Mouse (Mus musculus) CH12.LX (cell line): ENCODE data around the gene Ssx2ip. TPM values are rescaled to one million over a fixed set of nuclear protein-coding genes. Genes with fewer than 3 reads are reported as not detected.
A peak's percentile ranks its signal among the peaks of the same experiment; 100 is the strongest.

Source experiments
- DNase-seq: peaks from one replicate; pipeline ENCODE4 v3.0.0-alpha.2; 2013; ENCODE audit errors: extremely low read depth
- H3K27ac ChIP-seq: 2 replicates; pipeline ENCODE4 v1.5.1; 2012; ENCODE audit warnings: low read depth, mild to moderate bottlenecking, control low read depth, moderate library complexity; ENCODE audit not compliant: insufficient read depth
- H3K27me3 ChIP-seq: replicated peaks from 2 replicates; pipeline ENCODE3; 2012; ENCODE audit warnings: inconsistent platforms
- H3K36me3 ChIP-seq, 2 experiments: replicated peaks in 1 of 2; 2 replicates each; pipeline versions ENCODE3 to v1.6.1; 2012; ENCODE audit warnings: inconsistent platforms in 1 of 2, low read length in 1 of 2, mild to moderate bottlenecking in 1 of 2, mixed read lengths in 1 of 2, moderate library complexity in 1 of 2; ENCODE audit not compliant: control insufficient read depth in 1 of 2, insufficient read depth in 1 of 2
- H3K4me1 ChIP-seq, 2 experiments: 2 replicates each; pipeline ENCODE4 v1.6.1; 2012; ENCODE audit warnings: inconsistent platforms in 1 of 2, moderate library complexity in 1 of 2; ENCODE audit not compliant: insufficient read depth in 2 of 2, control insufficient read depth in 1 of 2
- H3K4me2 ChIP-seq: 2 replicates; pipeline ENCODE4 v1.6.1; 2012; ENCODE audit warnings: low read depth, mild to moderate bottlenecking, control low read depth; ENCODE audit not compliant: poor library complexity, insufficient read depth, severe bottlenecking
- H3K4me3 ChIP-seq, 3 experiments: fragments of 150-350 bp in 1 of 3; sonication (generic) in 1 of 3; replicated peaks in 1 of 3; 2 replicates each; pipeline versions ENCODE3 to v1.5.1; 2011 to 2012; ENCODE audit warnings: low read depth in 2 of 3, low read length in 2 of 3, mild to moderate bottlenecking in 2 of 3, moderate library complexity in 2 of 3, control low read depth in 1 of 3, improper control_type of control experiment in 1 of 3, inconsistent platforms in 1 of 3, mixed read lengths in 1 of 3; ENCODE audit not compliant: poor library complexity in 1 of 3
- H3K79me2 ChIP-seq: replicated peaks from 2 replicates; pipeline ENCODE4 v1.6.1; 2012; ENCODE audit warnings: mild to moderate bottlenecking, moderate library complexity; ENCODE audit not compliant: control insufficient read depth, poor library complexity, insufficient read depth, severe bottlenecking; ENCODE audit errors: extremely low read depth
- H3K9ac ChIP-seq: 2 replicates; pipeline ENCODE4 v1.6.1; 2012; ENCODE audit warnings: low read depth, mild to moderate bottlenecking, control low read depth, moderate library complexity; ENCODE audit not compliant: insufficient read depth
- H3K9me3 ChIP-seq: replicated peaks from 2 replicates; pipeline ENCODE3; 2012; ENCODE audit warnings: low read length, inconsistent platforms, mixed read lengths
- BHLHE40 ChIP-seq: IDR thresholded peaks from 2 replicates; pipeline ENCODE4 v1.6.1; 2011; ENCODE audit warnings: mild to moderate bottlenecking, low read depth, low read length, improper control_type of control experiment
- CHD1 ChIP-seq: IDR thresholded peaks from 2 replicates; pipeline ENCODE4 v1.6.1; 2012; ENCODE audit warnings: low read depth, low read length, improper control_type of control experiment, inconsistent platforms
- CTCF ChIP-seq, 2 experiments: IDR thresholded peaks in 1 of 2; conservative IDR thresholded peaks in 1 of 2; 2 replicates each; pipeline ENCODE4 v1.5.1; 2011 to 2012; ENCODE audit warnings: low read depth in 2 of 2, low read length in 2 of 2, improper control_type of control experiment in 1 of 2, inconsistent platforms in 1 of 2, mild to moderate bottlenecking in 1 of 2, moderate library complexity in 1 of 2
- E2F4 ChIP-seq: IDR thresholded peaks from 2 replicates; pipeline ENCODE4 v1.6.1; 2011; ENCODE audit warnings: low read depth, low read length, improper control_type of control experiment; ENCODE audit not compliant: insufficient replicate concordance
- ELF1 ChIP-seq: IDR thresholded peaks from 2 replicates; pipeline ENCODE4 v1.6.1; 2014; ENCODE audit warnings: low read depth, mild to moderate bottlenecking, inconsistent platforms, low read length, improper control_type of control experiment
- ETS1 ChIP-seq: conservative IDR thresholded peaks from 2 replicates; pipeline ENCODE4 v1.6.1; 2012; ENCODE audit warnings: low read depth, mild to moderate bottlenecking, inconsistent platforms, low read length, improper control_type of control experiment, moderate library complexity
- GABPA ChIP-seq: IDR thresholded peaks from 2 replicates; pipeline ENCODE4 v1.6.1; 2012; ENCODE audit warnings: low read depth, low read length, improper control_type of control experiment, inconsistent platforms; ENCODE audit not compliant: insufficient replicate concordance
- HCFC1 ChIP-seq: IDR thresholded peaks from 2 replicates; pipeline ENCODE4 v1.6.1; 2012; ENCODE audit warnings: low read depth, mild to moderate bottlenecking, inconsistent platforms, low read length, improper control_type of control experiment
- JUN ChIP-seq: IDR thresholded peaks from 2 replicates; pipeline ENCODE4 v1.6.1; 2011; ENCODE audit warnings: low read depth, mild to moderate bottlenecking, low read length, improper control_type of control experiment, moderate library complexity; ENCODE audit not compliant: insufficient read depth
- JUND ChIP-seq: conservative IDR thresholded peaks from 2 replicates; pipeline ENCODE4 v1.6.1; 2011; ENCODE audit warnings: low read depth, low read length, improper control_type of control experiment
- KAT2A ChIP-seq: IDR thresholded peaks from 2 replicates; pipeline ENCODE4 v1.6.1; 2012; ENCODE audit warnings: low read length, improper control_type of control experiment, inconsistent platforms; ENCODE audit not compliant: insufficient replicate concordance
- MAFK ChIP-seq: IDR thresholded peaks from 2 replicates; pipeline ENCODE4 v1.6.1; 2011; ENCODE audit warnings: low read length, improper control_type of control experiment; ENCODE audit not compliant: insufficient replicate concordance
- MAX ChIP-seq: IDR thresholded peaks from 2 replicates; pipeline ENCODE4 v1.6.1; 2011; ENCODE audit warnings: low read length, improper control_type of control experiment
- MAZ ChIP-seq: IDR thresholded peaks from 2 replicates; pipeline ENCODE4 v1.6.1; 2012; ENCODE audit warnings: low read depth, mild to moderate bottlenecking, inconsistent platforms, low read length, improper control_type of control experiment, moderate library complexity
- MEF2A ChIP-seq: IDR thresholded peaks from 2 replicates; pipeline ENCODE4 v1.6.1; 2014; ENCODE audit warnings: low read depth, mild to moderate bottlenecking, inconsistent platforms, low read length, improper control_type of control experiment, borderline replicate concordance
- NELFE ChIP-seq: IDR thresholded peaks from 2 replicates; pipeline ENCODE4 v1.6.1; 2011; ENCODE audit warnings: low read depth, low read length, improper control_type of control experiment
- NRF1 ChIP-seq: IDR thresholded peaks from 2 replicates; pipeline ENCODE4 v1.6.1; 2014; ENCODE audit warnings: low read depth, mild to moderate bottlenecking, inconsistent platforms, low read length, improper control_type of control experiment, moderate library complexity
- PAX5 ChIP-seq: IDR thresholded peaks from 2 replicates; pipeline ENCODE4 v1.6.1; 2012; ENCODE audit warnings: low read length, inconsistent platforms, mixed read lengths
- POLR2A ChIP-seq: IDR thresholded peaks from 2 replicates; pipeline ENCODE4 v1.6.1; 2011; ENCODE audit warnings: low read depth, mild to moderate bottlenecking, improper control_type of control experiment, low read length
- POLR2AphosphoS2 ChIP-seq: IDR thresholded peaks from 2 replicates; pipeline ENCODE4 v1.6.1; 2011; ENCODE audit warnings: low read depth, low read length, improper control_type of control experiment
- RCOR1 ChIP-seq: conservative IDR thresholded peaks from 2 replicates; pipeline ENCODE4 v1.6.1; 2012; ENCODE audit warnings: low read depth, mild to moderate bottlenecking, inconsistent platforms, low read length, improper control_type of control experiment
- SIN3A ChIP-seq: IDR thresholded peaks from 2 replicates; pipeline ENCODE4 v1.6.1; 2012; ENCODE audit warnings: low read length, improper control_type of control experiment, inconsistent platforms
- SMC3 ChIP-seq: IDR thresholded peaks from 2 replicates; pipeline ENCODE4 v1.6.1; 2011; ENCODE audit warnings: low read depth, low read length, improper control_type of control experiment
- TBP ChIP-seq: conservative IDR thresholded peaks from 2 replicates; pipeline ENCODE4 v1.6.1; 2011; ENCODE audit warnings: low read depth, low read length, improper control_type of control experiment
- UBTF ChIP-seq: IDR thresholded peaks from 2 replicates; pipeline ENCODE4 v1.6.1; 2012; ENCODE audit warnings: low read depth, mild to moderate bottlenecking, inconsistent platforms, low read length, improper control_type of control experiment, moderate library complexity
- USF1 ChIP-seq: IDR thresholded peaks from 2 replicates; pipeline ENCODE4 v1.6.1; 2014; ENCODE audit warnings: low read depth, mild to moderate bottlenecking, inconsistent platforms, low read length, improper control_type of control experiment
- USF2 ChIP-seq: conservative IDR thresholded peaks from 2 replicates; pipeline ENCODE4 v1.6.1; 2011; ENCODE audit warnings: low read depth, low read length, improper control_type of control experiment
- ZC3H11A ChIP-seq: IDR thresholded peaks from 2 replicates; pipeline ENCODE4 v1.6.1; 2012; ENCODE audit warnings: low read depth, mild to moderate bottlenecking, inconsistent platforms, low read length, improper control_type of control experiment
- ZKSCAN1 ChIP-seq: IDR thresholded peaks from 2 replicates; pipeline ENCODE4 v1.6.1; 2012; ENCODE audit warnings: low read depth, inconsistent platforms, low read length, improper control_type of control experiment, borderline replicate concordance
- ZMIZ1 ChIP-seq: IDR thresholded peaks from 2 replicates; pipeline ENCODE4 v1.6.1; 2012; ENCODE audit warnings: low read depth, mild to moderate bottlenecking, inconsistent platforms, low read length, improper control_type of control experiment
- ZNF384 ChIP-seq: IDR thresholded peaks from 2 replicates; pipeline ENCODE4 v1.6.1; 2012; ENCODE audit warnings: low read depth, low read length, improper control_type of control experiment, inconsistent platforms
- dilution Hi-C: fragments of 300-500 bp; cut with MboI; formaldehyde crosslinking; loops from 2 replicates; pipeline ENCODE4 v1.14.3; 2020; ENCODE audit warnings: low sequenced_read_pairs; ENCODE audit not compliant: extremely low pct_unique_long_range_greater_than_20kb, extremely low pct_ligation_motif_present
- in situ Hi-C: fragments of 300-500 bp; cut with MboI; formaldehyde crosslinking; loops from 3 replicates; pipeline ENCODE4 v1.14.3; 2019; ENCODE audit warnings: low sequenced_read_pairs, low pct_ligation_motif_present, low pct_unique_long_range_greater_than_20kb, mixed read lengths
- polyA plus RNA-seq: library from polyadenylated mRNA; unstranded; fragments of >175 nt; gene quantifications from 2 replicates; pipeline ENCODE4 v1.2.1, GENCODE M21; 2012; ENCODE audit warnings: low read depth; ENCODE audit not compliant: insufficient read length
- total RNA-seq, 2 experiments: library from RNA; depleted of rRNA; stranded (reverse); fragments of 300-350 nt in 1 of 2; fragments of >200 nt in 1 of 2; gene quantifications; 2 replicates each; pipeline ENCODE4 v1.2.3; 2012 to 2014

Gene Ssx2ip
- total and polyA plus RNA-seq, 3 experiments: 28.0 to 32.6 (median 31.9) TPM

DNA sequence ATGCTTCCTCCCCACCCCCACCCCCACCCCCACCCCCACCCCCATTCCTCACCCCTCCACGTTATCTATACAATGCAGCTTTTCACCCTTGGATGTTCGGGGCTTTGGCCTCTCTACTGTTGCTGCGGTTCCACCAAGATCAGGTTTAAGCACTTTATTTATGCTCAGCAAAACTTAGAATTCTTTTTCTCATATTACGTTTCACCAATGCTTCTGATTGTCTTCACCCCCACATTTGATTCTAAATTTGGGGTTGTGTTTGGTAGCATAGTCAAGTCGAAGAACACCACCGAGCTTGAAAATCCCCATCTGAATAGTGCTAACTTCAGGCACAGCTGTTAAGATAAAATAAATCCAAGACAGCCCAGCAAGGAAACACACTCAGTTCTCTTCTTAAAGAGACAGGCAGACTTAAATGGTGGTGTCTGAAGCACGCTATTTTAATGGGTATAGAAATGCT is 10.8 kb upstream of the Ssx2ip start:
- Histone ChIP-seq H3K9ac (no peak overlapping the region), H3K79me2 (no peaks in the 10 kb centered on the region), H3K4me2 (0 out of 2 replicates have a peak overlapping the region, but pooled peaks have one; percentile 37), H3K27me3 (peaks cover 3% of the 10 kb centered on the region), H3K4me1 (peaks cover 0 to 2% of the 10 kb centered on the region in 2 experiments; a peak in 1 of 4 replicates), H3K4me3 (no peak overlapping the region), H3K27ac (no peak overlapping the region), H3K9me3 (peaks cover 4% of the 10 kb centered on the region), H3K36me3 (no peaks in the 10 kb centered on the region)
- in situ Hi-C loops (no loop called here), dilution Hi-C loops (no loop called here)
- DNase-seq: no peak
- TF ChIP-seq MAX (no peak), JUND (no peak), USF2 (no peak), KAT2A (no peak), POLR2AphosphoS2 (no peak), POLR2A (no peak), USF1 (no peak), MEF2A (no peak), GABPA (no peak), NELFE (no peak), ZC3H11A (no peak), CTCF (conservative IDR thresholded peaks at IDR 0.05 in 1 of 2, IDR thresholded peaks at IDR 0.05 in 1 of 2; ENCODE audit: low read depth in 2 of 2, low read length in 2 of 2) (no peak), ZMIZ1 (no peak), ELF1 (no peak), SIN3A (no peak), ETS1 (no peak), UBTF (no peak), RCOR1 (no peak), CHD1 (no peak), NRF1 (no peak)

DNA sequence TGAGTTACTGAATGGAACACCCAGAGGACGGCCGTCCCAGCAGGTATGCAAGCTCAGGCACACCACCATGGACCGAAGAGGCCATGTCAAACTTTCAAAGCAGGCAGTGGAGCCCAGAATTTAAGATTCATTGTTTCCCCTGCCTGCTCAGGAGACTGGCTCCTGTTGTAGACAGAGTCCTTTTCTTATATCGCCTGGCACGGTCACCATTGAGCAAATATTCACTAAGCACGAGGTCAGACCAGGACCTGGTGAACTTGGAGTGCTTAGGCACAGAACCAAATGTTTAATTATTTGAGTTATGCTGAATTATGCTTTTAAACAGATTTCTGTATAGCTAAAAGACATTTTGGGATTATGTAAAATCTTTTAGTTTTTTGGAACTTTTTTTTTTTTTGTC is 8.2 kb upstream of the Ssx2ip start:
- Histone ChIP-seq H3K9ac (no peak overlapping the region), H3K27me3 (peaks cover 7% of the 10 kb centered on the region), H3K9me3 (no peaks in the 10 kb centered on the region), H3K4me3 (no peak overlapping the region), H3K4me2 (no peak overlapping the region), H3K4me1 (peaks cover 0 to 2% of the 10 kb centered on the region in 2 experiments; a peak in 1 of 4 replicates), H3K27ac (no peak overlapping the region), H3K36me3 (no peaks in the 10 kb centered on the region), H3K79me2 (no peaks in the 10 kb centered on the region)
- DNase-seq: no peak
- TF ChIP-seq ZNF384 (no peak), USF1 (no peak), HCFC1 (no peak), MAFK (no peak), SIN3A (no peak), TBP (no peak), USF2 (no peak), MAX (no peak), NELFE (no peak), BHLHE40 (no peak), SMC3 (no peak), JUN (no peak), MAZ (no peak), JUND (no peak), PAX5 (no peak), GABPA (no peak), CHD1 (no peak), E2F4 (no peak), ZKSCAN1 (no peak), KAT2A (no peak)
- dilution Hi-C loops: no loop called here
- in situ Hi-C loops: no loop called here
